ENCODE assay signal across 13 mouse cellular contexts in genomic region chr10:124320191-124321110, GRCm38 (mm10).
DNase-seq lines count a peak whose midpoint lies in the region; ATAC-seq and TF ChIP-seq lines count a peak whose summit lies in the region.
"Had no signal": no experiment of that assay in that cellular context is flagged by ENCODE, and none has a peak within 500 bp of the region (broad histone marks: within the 10 kb centered on the region; RNA-seq: fewer than 3 reads in every experiment).

No protein-coding gene starts in this region.

- no peak overlapping the region for H3K4me2 ChIP-seq in stomach, embryonic 14.5 days (replicated peaks; ENCODE audit: low read depth, low read length)
- H3K4me2 ChIP-seq in stomach, postnatal 0 days (replicated peaks; ENCODE audit: low read depth), result no peak overlapping the region
- H3K4me2 ChIP-seq: heart, embryonic 15.5 days; hindbrain, embryonic 12.5 days had no signal

- H3K27ac ChIP-seq in stomach, embryonic 14.5 days (ENCODE audit: low read length), result peak overlapping the region; percentile 33; the same call in 1 of the 2 replicates
- no peak overlapping the region for H3K27ac ChIP-seq in stomach, postnatal 0 days (replicated peaks)
- H3K27ac ChIP-seq: heart, embryonic 15.5 days; hindbrain, embryonic 12.5 days had no signal

- no peaks in the 10 kb centered on the region for H3K4me1 ChIP-seq in stomach, embryonic 14.5 days (ENCODE audit: control insufficient read depth, insufficient read depth, low read length)
- H3K4me1 ChIP-seq in stomach, postnatal 0 days (replicated peaks; ENCODE audit: control insufficient read depth, insufficient read depth), result no peaks in the 10 kb centered on the region
- H3K4me1 ChIP-seq: heart, embryonic 15.5 days; hindbrain, embryonic 12.5 days; megakaryocyte, embryonic 14.5 days had no signal

- no peak for TF ChIP-seq EP300 in stomach, postnatal 0 days (optimal IDR thresholded peaks at IDR 0.05)

- 0 out of 2 replicates have a peak, but pooled peaks have one; percentile 31 for ATAC-seq in frontal cortex, adult (ENCODE audit: low TSS enrichment)
- no peak for ATAC-seq in stomach, embryonic 14.5 days (ENCODE audit: insufficient number of reproducible peaks, insufficient read depth, low FRiP score, low read depth)
- ATAC-seq in stomach, postnatal 0 days (ENCODE audit: low FRiP score, low TSS enrichment), result no peak
- ATAC-seq: Patski had no signal

- no peaks in the 10 kb centered on the region for H3K36me3 ChIP-seq in stomach, embryonic 14.5 days (ENCODE audit: control insufficient read depth, insufficient read depth, low read length)
- H3K36me3 ChIP-seq in stomach, postnatal 0 days (ENCODE audit: control insufficient read depth, insufficient read depth, low read length), result no peaks in the 10 kb centered on the region
- H3K36me3 ChIP-seq: heart, embryonic 15.5 days; hindbrain, embryonic 12.5 days had no signal

- no peak overlapping the region for H3K4me3 ChIP-seq in stomach, embryonic 14.5 days (ENCODE audit: low read depth, low read length)
- no peak overlapping the region for H3K4me3 ChIP-seq in stomach, postnatal 0 days (ENCODE audit: low read depth, low read length)
- H3K4me3 ChIP-seq: heart, embryonic 15.5 days; hindbrain, embryonic 12.5 days; megakaryocyte, embryonic 14.5 days had no signal

- intact Hi-C loops in left cerebral cortex, postnatal 4 days (cut with DNase I), result no loop called here
- intact Hi-C loops in left cerebral cortex, postnatal 10 days (cut with DNase I), result no loop called here

- WGBS in stomach, embryonic 14.5 days, result 47% methylated on average over 8 of the region's 8 CpGs
- WGBS in stomach, postnatal 0 days, result 49% methylated on average over 8 of the region's 8 CpGs

- TF ChIP-seq CTCF in stomach, postnatal 0 days (IDR thresholded peaks at IDR 0.05; ENCODE audit: low read depth), result no peak

- H3K9me3 ChIP-seq in stomach, embryonic 14.5 days (ENCODE audit: control insufficient read depth, low read depth, low read length), result no peaks in the 10 kb centered on the region
- H3K9me3 ChIP-seq in stomach, postnatal 0 days (ENCODE audit: control insufficient read depth, low read length), result no peaks in the 10 kb centered on the region
- H3K9me3 ChIP-seq: heart, embryonic 15.5 days; hindbrain, embryonic 12.5 days had no signal

- no peaks in the 10 kb centered on the region for H3K27me3 ChIP-seq in stomach, embryonic 14.5 days (ENCODE audit: control insufficient read depth, insufficient read depth, low read length)
- H3K27me3 ChIP-seq in stomach, postnatal 0 days (ENCODE audit: control insufficient read depth, insufficient read depth, low read length), result no peaks in the 10 kb centered on the region
- H3K27me3 ChIP-seq: heart, embryonic 15.5 days; hindbrain, embryonic 12.5 days; megakaryocyte, embryonic 14.5 days; Patski had no signal

- DNase-seq in frontal cortex, postnatal 14 days (ENCODE audit: low spot score in 2 of 2), result no peak
- DNase-seq in left cerebral cortex, postnatal 4 days, result peak; percentile 1
- no peak for DNase-seq in left cerebral cortex, postnatal 10 days (ENCODE audit: extremely low spot score in 1 of 2, low spot score in 2 of 2)
- DNase-seq in stomach, postnatal 0 days (ENCODE audit: low spot score), result no peak
- DNase-seq in thymus, postnatal 14 days, result no peak
- DNase-seq: adrenal gland, adult 8-10 months; liver had no signal

- H3K9ac ChIP-seq in stomach, embryonic 14.5 days (replicated peaks; ENCODE audit: low read depth, low read length), result no peak overlapping the region
- H3K9ac ChIP-seq in stomach, postnatal 0 days (ENCODE audit: low read length), result no peak overlapping the region
- H3K9ac ChIP-seq: heart, embryonic 15.5 days; hindbrain, embryonic 12.5 days had no signal
